9 mouse cellular contexts compared by ENCODE assay signal in the genomic region with DNA sequence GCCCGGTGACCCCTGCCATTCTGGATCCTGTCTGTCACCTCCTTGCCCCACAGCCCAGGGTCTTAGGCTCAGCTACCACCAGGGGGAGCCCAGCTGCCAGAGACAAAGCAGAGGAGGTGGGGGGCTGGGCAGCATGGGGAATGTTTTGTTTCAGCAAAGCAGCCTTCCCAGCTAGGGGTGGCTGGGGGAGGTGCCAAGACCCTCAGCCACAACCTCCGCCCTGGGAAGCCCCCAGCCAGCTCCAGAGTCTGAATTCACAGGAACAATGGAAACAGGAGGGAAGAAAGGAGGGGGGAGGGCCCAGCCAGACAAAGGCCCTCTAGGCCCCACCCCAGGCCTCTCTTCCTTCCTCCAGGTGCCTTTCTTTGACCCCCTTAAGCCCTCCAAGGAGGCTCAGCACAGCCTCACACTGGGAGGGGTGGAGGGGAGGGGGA. TPM values are rescaled to one million over a fixed set of nuclear protein-coding genes. Genes with fewer than 3 reads are reported as not detected.
A peak's percentile ranks its signal among the peaks of the same experiment; 100 is the strongest.
DNase-seq lines count a peak whose midpoint lies in the region; ATAC-seq lines count a peak whose summit lies in the region.
"Had no signal": no experiment of that assay in that cellular context is flagged by ENCODE, and none has a peak within 500 bp of the region (broad histone marks: within the 10 kb centered on the region; RNA-seq: fewer than 3 reads in every experiment).

No protein-coding gene starts in this region.

- H3K4me2 ChIP-seq in limb, embryonic 15.5 days = peak overlapping the region; percentile 37
- peak overlapping the region; percentile 97 for H3K4me2 ChIP-seq in midbrain, embryonic 15.5 days

- H3K9ac ChIP-seq in limb, embryonic 15.5 days = no peak overlapping the region
- H3K9ac ChIP-seq in midbrain, embryonic 15.5 days = peak overlapping the region; percentile 31

- H3K27me3 ChIP-seq in limb, embryonic 15.5 days = no peaks in the 10 kb centered on the region
- no peaks in the 10 kb centered on the region for H3K27me3 ChIP-seq in midbrain, embryonic 15.5 days (replicated peaks)
- no peaks in the 10 kb centered on the region for H3K27me3 ChIP-seq in splenic B cell, adult 2 months (ENCODE audit: control insufficient read depth, insufficient read depth, low read length, poor library complexity, severe bottlenecking)

- peak; percentile 69 for DNase-seq in A20 (ENCODE audit: low read depth, low spot score)
- peak; percentile 74 to 87 for DNase-seq in adrenal gland, adult (ENCODE audit: inconsistent age in 2 of 2, low spot score in 1 of 2)
- peak; percentile 96 for DNase-seq in embryo, embryonic 9.5 days (ENCODE audit: extremely low spot score)
- peak; percentile 83 for DNase-seq in kidney, adult 18-20 months
- DNase-seq in splenic B cell, adult 2 months (ENCODE audit: low read depth, low spot score) = peak; percentile 87

- H3K9me3 ChIP-seq in limb, embryonic 15.5 days = no peaks in the 10 kb centered on the region
- H3K9me3 ChIP-seq in midbrain, embryonic 15.5 days = no peaks in the 10 kb centered on the region

- H3K36me3 ChIP-seq in limb, embryonic 15.5 days = peaks cover 37% of the 10 kb centered on the region
- H3K36me3 ChIP-seq in midbrain, embryonic 15.5 days (replicated peaks) = no peaks in the 10 kb centered on the region
- H3K36me3 ChIP-seq in splenic B cell, adult 2 months (ENCODE audit: control insufficient read depth, insufficient read depth, low read length, poor library complexity, severe bottlenecking) = peaks cover 3% of the 10 kb centered on the region; the same call in 1 of the 2 replicates

- no peak overlapping the region for H3K4me3 ChIP-seq in limb, embryonic 15.5 days
- 0 out of 2 replicates have a peak overlapping the region, but pooled peaks have one; percentile 8 for H3K4me3 ChIP-seq in midbrain, embryonic 15.5 days
- H3K4me3 ChIP-seq: erythroblast, embryonic 14.5 days had no signal

- WGBS in limb, embryonic 15.5 days = 8% methylated on average over 2 of the region's 2 CpGs
- WGBS in midbrain, embryonic 15.5 days = 0% methylated on average over 2 of the region's 2 CpGs

- peak; percentile 30 for ATAC-seq in granulocyte monocyte progenitor cell, adult 5-6 weeks (replicated peaks; ENCODE audit: poor library complexity, severe bottlenecking)
- ATAC-seq in limb, embryonic 15.5 days (ENCODE audit: insufficient number of reproducible peaks, low FRiP score, low TSS enrichment, low read depth) = peak; percentile 49
- ATAC-seq in midbrain, embryonic 15.5 days (replicated peaks) = peak; percentile 73

- H3K27ac ChIP-seq in limb, embryonic 15.5 days = peak overlapping the region; percentile 89
- peak overlapping the region; percentile 92 for H3K27ac ChIP-seq in midbrain, embryonic 15.5 days

- H3K4me1 ChIP-seq in limb, embryonic 15.5 days = peaks cover 72% of the 10 kb centered on the region
- peaks cover 67% of the 10 kb centered on the region for H3K4me1 ChIP-seq in midbrain, embryonic 15.5 days

RNA-seq across cellular contexts. Expression of a gene that starts 8.3 kb away (rescaled TPM):
- total RNA-seq in granulocyte monocyte progenitor cell, adult 5-6 weeks (2014; fragmentation: Nextera tagmentation) = 410 and 448 TPM in 2 replicates
- total RNA-seq in granulocyte monocyte progenitor cell, adult 5-6 weeks (2017) = 395 and 452 TPM in 2 replicates
- polyA plus RNA-seq in limb, embryonic 15.5 days (2015; fragmentation: Nextera tagmentation; extraction: Ambion mirVana) = 385 and 394 TPM in 2 replicates
- polyA plus RNA-seq in midbrain, embryonic 15.5 days (2015; fragmentation: Nextera tagmentation; extraction: Ambion mirVana) = 299 and 386 TPM in 2 replicates

RNA-seq across cellular contexts. Expression of a gene that starts 17.8 kb away (rescaled TPM):
- total RNA-seq in granulocyte monocyte progenitor cell, adult 5-6 weeks (2014; fragmentation: Nextera tagmentation) = not detected in 2 replicates
- total RNA-seq in granulocyte monocyte progenitor cell, adult 5-6 weeks (2017) = not detected in 2 replicates
- 13.6 and 23.6 TPM in 2 replicates for polyA plus RNA-seq in limb, embryonic 15.5 days (2015; fragmentation: Nextera tagmentation; extraction: Ambion mirVana)
- 4.3 and 4.9 TPM in 2 replicates for polyA plus RNA-seq in midbrain, embryonic 15.5 days (2015; fragmentation: Nextera tagmentation; extraction: Ambion mirVana)
- polyA plus RNA-seq: erythroblast, embryonic 14.5 days had no signal

RNA-seq across cellular contexts. Expression of a gene that starts 39.4 kb away (rescaled TPM):
- 89.9 and 105 TPM in 2 replicates for total RNA-seq in granulocyte monocyte progenitor cell, adult 5-6 weeks (2014; fragmentation: Nextera tagmentation)
- total RNA-seq in granulocyte monocyte progenitor cell, adult 5-6 weeks (2017) = 46.9 and 76.8 TPM in 2 replicates
- polyA plus RNA-seq in limb, embryonic 15.5 days (2015; fragmentation: Nextera tagmentation; extraction: Ambion mirVana) = 45.9 and 58.8 TPM in 2 replicates
- 14.5 and 16.9 TPM in 2 replicates for polyA plus RNA-seq in midbrain, embryonic 15.5 days (2015; fragmentation: Nextera tagmentation; extraction: Ambion mirVana)

RNA-seq across cellular contexts. Expression of a gene that starts 42.5 kb away (rescaled TPM):
- not detected in 2 replicates for total RNA-seq in granulocyte monocyte progenitor cell, adult 5-6 weeks (2014; fragmentation: Nextera tagmentation)
- not detected in 2 replicates for total RNA-seq in granulocyte monocyte progenitor cell, adult 5-6 weeks (2017)
- polyA plus RNA-seq in limb, embryonic 15.5 days (2015; fragmentation: Nextera tagmentation; extraction: Ambion mirVana) = 5.0 and 5.1 TPM in 2 replicates
- 31.8 and 40.4 TPM in 2 replicates for polyA plus RNA-seq in midbrain, embryonic 15.5 days (2015; fragmentation: Nextera tagmentation; extraction: Ambion mirVana)

RNA-seq across cellular contexts. Expression of a gene that starts 46.2 kb away (rescaled TPM):
- 0.34 TPM in 1 of 2 replicates, not detected in the other for total RNA-seq in granulocyte monocyte progenitor cell, adult 5-6 weeks (2014; fragmentation: Nextera tagmentation)
- total RNA-seq in granulocyte monocyte progenitor cell, adult 5-6 weeks (2017) = 0.26 and 0.46 TPM in 2 replicates
- 1.6 and 1.8 TPM in 2 replicates for polyA plus RNA-seq in limb, embryonic 15.5 days (2015; fragmentation: Nextera tagmentation; extraction: Ambion mirVana)
- 1.8 TPM in 2 replicates for polyA plus RNA-seq in midbrain, embryonic 15.5 days (2015; fragmentation: Nextera tagmentation; extraction: Ambion mirVana)
- polyA plus RNA-seq: erythroblast, embryonic 14.5 days had no signal
